Mouse (Mus musculus): Measurements from ENCODE around the gene Rrnad1.

DNA sequence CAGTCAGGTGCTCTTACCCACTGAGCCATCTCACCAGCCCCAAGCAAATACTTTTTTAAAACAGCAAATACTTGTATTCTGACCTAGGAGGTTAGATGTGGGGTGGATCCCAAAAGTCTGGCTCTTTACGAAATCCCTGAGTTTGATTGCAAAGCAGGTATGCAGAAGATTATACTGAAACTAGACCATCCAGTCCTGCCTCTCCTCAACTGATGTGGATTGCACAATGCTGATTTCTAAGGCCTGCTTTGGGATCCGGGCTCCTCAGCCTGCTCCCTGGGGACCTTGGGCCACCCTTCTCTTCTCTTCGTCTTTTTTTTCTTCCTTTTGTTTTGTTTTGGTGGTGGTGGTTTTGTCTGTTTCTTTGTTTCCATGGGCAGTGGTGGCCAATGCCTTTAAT lies 39.0 kb downstream of the Rrnad1 start:
- TF ChIP-seq CTCF (conservative IDR thresholded peaks at IDR 0.05; ENCODE audit: insufficient read depth, insufficient read length, low read depth, low read length) (no peak), POLR2A (IDR thresholded peaks at IDR 0.05; ENCODE audit: low read depth, low read length) (no peak)
